In the genomic region with DNA sequence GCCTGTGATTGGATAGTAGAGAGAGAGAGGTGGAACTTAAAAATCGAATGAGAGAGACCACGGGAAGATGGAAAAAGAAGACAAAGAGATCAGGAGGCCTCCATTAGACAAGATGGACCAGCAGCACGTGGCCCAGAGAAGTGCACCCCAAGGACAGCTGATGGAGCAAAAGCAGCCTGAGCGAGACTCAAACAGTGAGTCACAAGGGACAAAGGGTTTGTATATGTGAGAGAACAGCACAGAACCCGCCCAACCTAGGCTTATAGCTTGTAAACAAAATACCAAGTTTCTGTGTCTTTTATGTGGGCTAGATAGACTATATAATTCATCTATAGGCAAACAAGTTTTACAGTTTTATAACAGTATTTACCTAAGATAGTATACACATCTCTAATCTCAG, we compare ENCODE assay signal across 18 mouse cellular contexts.
"Had no signal": no experiment of that assay in that cellular context is flagged by ENCODE, and none has a peak within 500 bp of the region (broad histone marks: within the 10 kb centered on the region; RNA-seq: fewer than 3 reads in every experiment).

No protein-coding gene starts in this region.

- H3K27ac ChIP-seq: layer of hippocampus, adult 2 months; liver, embryonic 14.5 days; midbrain, embryonic 12.5 days; midbrain, embryonic 15.5 days; neural tube, embryonic 12.5 days; neural tube, embryonic 15.5 days had no signal

- H3K9ac ChIP-seq: liver, embryonic 14.5 days; lung, embryonic 14.5 days; midbrain, embryonic 12.5 days; midbrain, embryonic 15.5 days; neural tube, embryonic 12.5 days; neural tube, embryonic 15.5 days had no signal

- H3K4me3 ChIP-seq: layer of hippocampus, adult 2 months; midbrain, embryonic 12.5 days; midbrain, embryonic 15.5 days; neural tube, embryonic 12.5 days; neural tube, embryonic 15.5 days had no signal

- DNase-seq: kidney, adult 18-20 months; kidney, adult 9 months; kidney, postnatal 14 days; kidney, postnatal 4 days; layer of hippocampus, adult 9-11 months; lung, embryonic 14.5 days; right cerebral cortex, adult 18-20 months; right cerebral cortex, postnatal 14 days; right cerebral cortex, postnatal 4 days; thymus, postnatal 25 days had no signal

- H3K36me3 ChIP-seq: midbrain, embryonic 15.5 days; neural tube, embryonic 12.5 days had no signal

- H3K9me3 ChIP-seq: midbrain, embryonic 15.5 days; neural tube, embryonic 12.5 days; neural tube, embryonic 15.5 days had no signal

- H3K4me2 ChIP-seq: lung, embryonic 14.5 days; midbrain, embryonic 12.5 days; midbrain, embryonic 15.5 days; neural tube, embryonic 12.5 days; neural tube, embryonic 15.5 days had no signal

- H3K27me3 ChIP-seq: midbrain, embryonic 12.5 days; midbrain, embryonic 15.5 days; neural tube, embryonic 12.5 days; neural tube, embryonic 15.5 days had no signal

- ATAC-seq: inflammation-experienced regulatory T-cells, adult 6 months; lung, postnatal 0 days; midbrain, embryonic 15.5 days had no signal
